Mouse (Mus musculus) macrophage (primary cell): Measurements from ENCODE around the gene Med13l. TPM values are rescaled to one million over a fixed set of nuclear protein-coding genes. Genes with fewer than 3 reads are reported as not detected.
A peak's percentile ranks its signal among the peaks of the same experiment; 100 is the strongest.

ENCODE experiments used
- H3K27ac ChIP-seq: fragments of 350-480 bp; formaldehyde crosslinking; 2 replicates; pipeline ENCODE4 v1.9.0; 2021
- H3K36me3 ChIP-seq: fragments of 350-480 bp; formaldehyde crosslinking; 2 replicates; pipeline ENCODE4 v1.9.0; 2021; ENCODE audit errors: inconsistent target
- H3K4me3 ChIP-seq: fragments of 350-480 bp; formaldehyde crosslinking; 2 replicates; pipeline ENCODE4 v1.9.0; 2021; ENCODE audit errors: inconsistent target
- H3K79me2 ChIP-seq: fragments of 350-480 bp; formaldehyde crosslinking; 2 replicates; pipeline ENCODE4 v1.9.0; 2021; ENCODE audit errors: inconsistent target
- whole genome bisulfite sequencing: methylation state at CpG from one replicate; pipeline ENCODE4 v1.1.7; 2026; ENCODE audit warnings: inconsistent platforms; ENCODE audit not compliant: missing documents; 5-methylcytosine and 5-hydroxymethylcytosine counted together
- polyA plus RNA-seq: library from polyadenylated mRNA; stranded (reverse); fragments of 250-400 nt; gene quantifications from 3 replicates; pipeline ENCODE4 v1.2.4, GENCODE M21; 2018; ENCODE audit warnings: inconsistent platforms

The Med13l gene
- polyA plus RNA-seq, 1 experiment from 2014 or later: 10.0 TPM

GRCm38 (mm10) chr5:118655428-118655827 lies 94.9 kb downstream of the Med13l start:
- H3K4me3 ChIP-seq: no peak overlapping the region
- H3K79me2 ChIP-seq: peaks cover 100% of the 10 kb centered on the region
- peak overlapping the region; percentile 69 for H3K27ac ChIP-seq
- no peaks in the 10 kb centered on the region for H3K36me3 ChIP-seq
- 73% methylated on average over 7 of the region's 7 CpGs for WGBS

- peaks cover 100% of the 10 kb centered on the region for H3K79me2 ChIP-seq
- no peaks in the 10 kb centered on the region for H3K36me3 ChIP-seq
- H3K27ac ChIP-seq: peak overlapping the region; percentile 69
- H3K4me3 ChIP-seq: no peak overlapping the region
- 16% methylated on average over 6 of the region's 6 CpGs for WGBS
Measured at GRCm38 (mm10) chr5:118655966-118656365, 95.5 kb downstream of the Med13l start.

GRCm38 (mm10) chr5:118658256-118658837 lies 97.9 kb downstream of the Med13l start:
- peaks cover 99% of the 10 kb centered on the region for H3K79me2 ChIP-seq
- H3K4me3 ChIP-seq: no peak overlapping the region
- H3K27ac ChIP-seq: peak overlapping the region; percentile 69
- H3K36me3 ChIP-seq: no peaks in the 10 kb centered on the region
- WGBS: 21% methylated on average over 7 of the region's 7 CpGs

DNA sequence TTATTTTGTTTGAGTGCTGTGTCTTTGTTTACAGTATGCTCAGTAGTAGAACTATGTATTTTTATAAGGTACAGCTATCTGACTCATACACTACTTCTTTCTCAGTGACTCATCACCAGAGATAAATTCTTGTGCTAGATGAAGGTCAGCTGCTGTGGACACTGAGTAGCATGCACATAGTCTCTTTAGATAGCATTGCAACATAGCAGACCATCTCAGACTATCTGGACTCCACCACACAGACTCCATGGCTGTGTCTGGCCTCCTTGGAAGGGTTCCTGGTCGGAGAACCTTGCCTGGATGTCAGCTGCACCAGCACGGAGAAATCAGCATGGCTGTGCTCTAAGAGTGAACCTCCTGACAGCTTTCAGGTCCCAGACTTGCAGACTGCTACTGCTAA lies 99.2 kb downstream of the Med13l start:
- Histone ChIP-seq H3K27ac (peak overlapping the region; percentile 69), H3K4me3 (no peak overlapping the region), H3K36me3 (no peaks in the 10 kb centered on the region), H3K79me2 (peaks cover 99% of the 10 kb centered on the region)
- 78% methylated on average over 2 of the region's 2 CpGs for WGBS

- H3K36me3 ChIP-seq: no peaks in the 10 kb centered on the region
- H3K79me2 ChIP-seq: peaks cover 99% of the 10 kb centered on the region
- 98% methylated on average over 5 of the region's 5 CpGs for WGBS
- H3K27ac ChIP-seq: no peak overlapping the region
- H3K4me3 ChIP-seq: no peak overlapping the region
Measured at GRCm38 (mm10) chr5:118661751-118662150, 101.3 kb downstream of the Med13l start.

GRCm38 (mm10) chr5:118663999-118664398 lies 103.5 kb downstream of the Med13l start:
- H3K4me3 ChIP-seq: no peak overlapping the region
- 25% methylated on average over 6 of the region's 6 CpGs for WGBS
- H3K27ac ChIP-seq: no peak overlapping the region
- no peaks in the 10 kb centered on the region for H3K36me3 ChIP-seq
- peaks cover 99% of the 10 kb centered on the region for H3K79me2 ChIP-seq

GRCm38 (mm10) chr5:118665023-118665422 lies 104.5 kb downstream of the Med13l start:
- no peak overlapping the region for H3K27ac ChIP-seq
- H3K79me2 ChIP-seq: peaks cover 99% of the 10 kb centered on the region
- no peaks in the 10 kb centered on the region for H3K36me3 ChIP-seq
- WGBS: 96% methylated on average over 8 of the region's 8 CpGs
- no peak overlapping the region for H3K4me3 ChIP-seq

- Histone ChIP-seq H3K36me3 (peaks cover 11% of the 10 kb centered on the region; the same call in 1 of the 2 replicates), H3K4me3 (no peak overlapping the region), H3K27ac (no peak overlapping the region), H3K79me2 (peaks cover 99% of the 10 kb centered on the region)
- WGBS: 96% methylated on average over 23 of the region's 25 CpGs
Measured at GRCm38 (mm10) chr5:118666437-118667207, 106.1 kb downstream of the Med13l start.

DNA sequence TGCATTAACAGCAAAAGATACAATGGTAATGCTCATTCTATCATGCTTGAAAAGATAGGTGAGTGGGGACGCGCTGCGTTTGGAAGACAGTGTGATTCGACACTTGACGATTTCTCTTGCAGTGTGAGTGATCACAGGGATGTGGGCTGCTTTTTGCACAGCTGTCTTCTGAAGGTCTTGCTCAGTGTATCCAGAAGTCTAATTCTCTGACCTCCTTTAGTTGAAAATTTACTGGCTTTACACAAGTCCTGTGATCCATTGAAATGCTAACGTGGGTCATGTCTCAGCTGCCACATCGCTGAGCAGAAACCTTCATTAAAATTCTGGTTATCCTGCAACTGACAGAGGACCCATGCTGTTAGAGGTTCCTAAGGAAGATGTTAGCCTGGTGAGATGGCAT lies 107.4 kb downstream of the Med13l start:
- Histone ChIP-seq H3K27ac (no peak overlapping the region), H3K79me2 (peaks cover 98% of the 10 kb centered on the region), H3K36me3 (peaks cover 16% of the 10 kb centered on the region; the same call in 1 of the 2 replicates), H3K4me3 (no peak overlapping the region)
- 95% methylated on average over 7 of the region's 7 CpGs for WGBS

GRCm38 (mm10) chr5:118668931-118669330 lies 108.5 kb downstream of the Med13l start:
- Histone ChIP-seq H3K79me2 (peaks cover 99% of the 10 kb centered on the region), H3K36me3 (peaks cover 16% of the 10 kb centered on the region; the same call in 1 of the 2 replicates)
- 95% methylated on average over 2 of the region's 2 CpGs for WGBS

DNA sequence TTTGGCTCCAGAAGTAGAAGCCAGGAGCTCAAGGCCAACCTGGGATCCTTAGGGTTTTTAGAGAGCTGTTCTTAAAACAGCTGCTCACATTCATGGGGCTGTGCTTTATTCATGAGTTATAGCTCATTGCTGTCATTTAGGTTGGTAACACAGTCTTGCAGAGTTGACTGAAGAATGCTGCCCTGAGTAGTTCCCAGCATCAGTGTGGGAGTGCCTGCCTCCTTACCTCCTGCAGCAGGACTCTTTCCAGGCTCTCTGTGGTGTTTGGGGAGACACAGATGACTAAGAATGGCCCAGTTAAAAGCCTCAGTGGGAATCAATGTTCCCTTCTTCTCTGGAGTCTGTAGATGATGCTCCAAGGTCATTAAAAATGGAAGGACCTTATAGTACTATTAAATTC lies 111.6 kb downstream of the Med13l start:
- peaks cover 16% of the 10 kb centered on the region; the same call in 1 of the 2 replicates for H3K36me3 ChIP-seq
- H3K4me3 ChIP-seq: no peak overlapping the region
- peaks cover 99% of the 10 kb centered on the region for H3K79me2 ChIP-seq
- H3K27ac ChIP-seq: no peak overlapping the region

More at GRCm38 (mm10) chr5:118668931-118669330, 108.5 kb downstream of the Med13l start:
- H3K4me3 ChIP-seq: no peak overlapping the region
- no peak overlapping the region for H3K27ac ChIP-seq

DNA sequence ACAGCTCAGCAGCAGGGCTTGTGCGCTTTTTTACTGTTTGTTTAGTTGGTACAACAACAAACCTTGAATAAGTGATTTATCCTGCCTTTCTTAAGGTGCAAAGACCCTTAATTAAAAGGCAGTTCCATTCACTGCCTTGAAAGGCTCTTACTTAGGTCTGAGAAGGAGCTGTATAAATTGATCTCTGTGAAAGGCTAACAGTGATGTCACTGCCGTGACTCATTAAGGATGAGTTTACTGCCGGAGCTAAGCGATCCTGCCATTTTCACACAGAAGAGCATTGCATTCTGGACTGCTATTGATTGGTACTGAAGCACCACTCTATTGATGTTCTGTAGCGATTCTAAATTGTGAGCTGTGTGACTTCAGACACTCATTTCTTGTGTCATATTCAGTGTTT lies 113.4 kb downstream of the Med13l start:
- 97% methylated on average over 5 of the region's 5 CpGs for WGBS
- no peak overlapping the region for H3K27ac ChIP-seq
- peaks cover 16% of the 10 kb centered on the region; the same call in 1 of the 2 replicates for H3K36me3 ChIP-seq
- peaks cover 99% of the 10 kb centered on the region for H3K79me2 ChIP-seq
- H3K4me3 ChIP-seq: no peak overlapping the region

DNA sequence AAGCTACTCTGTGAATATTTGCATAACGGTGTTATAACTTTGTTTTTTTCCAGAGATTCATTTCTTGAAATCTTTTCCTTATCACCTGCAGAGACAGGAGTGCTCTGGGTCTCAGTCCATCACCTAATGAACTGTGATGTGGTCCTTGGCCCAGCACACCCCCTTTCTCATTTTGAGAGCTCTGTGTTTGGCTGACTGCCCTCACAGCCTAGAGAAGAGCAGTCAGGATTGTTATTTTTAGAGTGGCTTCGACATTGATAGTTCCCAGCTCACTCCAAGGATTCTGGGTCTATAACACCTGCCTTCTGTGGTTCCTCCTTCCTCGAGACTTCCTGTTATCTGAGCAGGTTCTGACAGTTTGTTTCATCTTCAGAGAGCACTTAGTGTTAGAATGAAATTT lies 113.8 kb downstream of the Med13l start:
- 74% methylated on average over 3 of the region's 3 CpGs for WGBS
- H3K4me3 ChIP-seq: no peak overlapping the region
- peaks cover 99% of the 10 kb centered on the region for H3K79me2 ChIP-seq
- H3K36me3 ChIP-seq: peaks cover 16% of the 10 kb centered on the region; the same call in 1 of the 2 replicates
- H3K27ac ChIP-seq: no peak overlapping the region

DNA sequence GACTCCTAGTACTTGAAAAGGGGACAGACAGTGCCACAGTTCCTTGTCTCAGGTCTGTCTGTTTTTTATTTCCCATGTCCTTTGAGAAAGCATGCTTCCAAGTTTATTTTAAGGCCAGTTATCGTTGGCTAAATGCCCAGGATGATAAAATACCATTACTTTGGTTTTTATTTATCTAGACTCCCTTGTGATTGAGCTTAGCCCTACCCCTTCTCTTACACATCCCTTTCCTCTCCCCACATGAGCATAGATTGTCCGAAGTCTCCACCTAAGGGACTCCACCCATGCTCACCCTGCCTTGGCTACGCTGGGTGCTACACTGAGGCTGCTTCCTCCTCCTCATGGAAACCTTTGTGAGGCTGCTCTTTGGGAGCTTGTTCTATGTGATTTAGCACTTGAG lies 115.2 kb downstream of the Med13l start:
- no peak overlapping the region for H3K4me3 ChIP-seq
- peaks cover 18% of the 10 kb centered on the region; the same call in 1 of the 2 replicates for H3K36me3 ChIP-seq
- no peak overlapping the region for H3K27ac ChIP-seq
- WGBS: 96% methylated on average over 3 of the region's 3 CpGs
- H3K79me2 ChIP-seq: peaks cover 99% of the 10 kb centered on the region

DNA sequence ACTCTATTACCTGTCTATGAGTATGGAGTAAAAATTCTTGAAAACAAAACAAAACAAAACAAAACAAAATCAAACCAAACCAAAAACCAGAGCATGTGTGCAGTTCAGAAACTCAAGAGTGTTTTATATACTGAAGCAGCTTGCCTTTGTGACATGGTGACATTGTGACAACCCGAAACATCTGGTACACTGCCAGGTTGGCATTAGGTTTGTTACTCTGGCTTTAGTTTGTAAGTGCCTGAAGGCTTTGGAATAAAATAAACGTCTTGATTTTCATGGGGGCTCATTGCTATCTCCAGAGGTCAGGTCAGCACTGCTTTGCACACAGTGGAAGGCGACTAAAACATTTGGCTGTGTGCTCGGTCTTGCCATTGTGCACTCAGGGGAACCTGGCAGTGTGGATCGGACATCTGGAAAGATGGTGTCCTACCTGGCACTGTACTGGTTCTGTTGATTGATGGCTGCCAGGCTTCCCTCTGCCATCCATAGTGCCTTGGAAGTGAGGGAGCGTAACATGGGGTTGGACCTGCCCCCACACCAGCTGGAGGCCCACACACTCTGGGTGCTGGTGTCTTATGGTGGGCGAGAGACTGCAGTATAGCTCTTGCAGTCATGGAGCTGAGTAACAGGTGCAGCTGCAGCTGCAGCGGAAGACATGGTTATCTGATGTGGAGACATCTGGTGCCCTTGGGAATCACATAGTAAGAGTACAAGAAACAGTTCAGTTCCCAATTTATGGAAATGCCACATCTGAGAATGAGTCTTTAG lies 115.9 kb downstream of the Med13l start:
- H3K27ac ChIP-seq: no peak overlapping the region
- no peak overlapping the region for H3K4me3 ChIP-seq
- 93% methylated on average over 8 of the region's 8 CpGs for WGBS

More for the DNA sequence above, 115.9 kb downstream of the Med13l start:
- H3K36me3 ChIP-seq: peaks cover 18% of the 10 kb centered on the region
- peaks cover 99% of the 10 kb centered on the region for H3K79me2 ChIP-seq
